Mouse (Mus musculus) liver, postnatal 0 days (tissue): ENCODE measurements around the gene Fosl1. TPM values are rescaled to one million over a fixed set of nuclear protein-coding genes. Genes with fewer than 3 reads are reported as not detected.
"Not testable (repeated sequence)": the region's sequence is repeated elsewhere in the genome, so short reads cannot be mapped to it uniquely, and the experiment has no call there.

ENCODE experiments used
- ATAC-seq: fragments of 200-750 bp; cut with Nextera tagmentation; 2 replicates; pipeline ENCODE4 v1.8.0; 2017; ENCODE audit warnings: mild to moderate bottlenecking, moderate library complexity
- DNase-seq: peaks from one replicate; pipeline ENCODE4 v3.0.0-alpha.2; 2016
- H3K27ac ChIP-seq: fragments of 300-500 bp; sonication (generic); 2 replicates; pipeline ENCODE4 v1.5.1; 2014; ENCODE audit warnings: antibody characterized with exemption, moderate library complexity, mild to moderate bottlenecking, low read depth
- H3K27me3 ChIP-seq: fragments of 300-500 bp; sonication (generic); 2 replicates; pipeline ENCODE4 v1.6.1; 2014; ENCODE audit warnings: low read length, control low read depth, mixed read lengths; ENCODE audit not compliant: insufficient read depth
- H3K36me3 ChIP-seq: fragments of 300-500 bp; sonication (generic); replicated peaks from 2 replicates; pipeline ENCODE4 v1.6.1; 2014; ENCODE audit warnings: mild to moderate bottlenecking, control low read depth, low read length, moderate library complexity, mixed read lengths; ENCODE audit not compliant: insufficient read depth
- H3K4me1 ChIP-seq: fragments of 300-500 bp; sonication (generic); 2 replicates; pipeline ENCODE4 v1.6.1; 2014; ENCODE audit warnings: antibody characterized with exemption, mild to moderate bottlenecking, control low read depth; ENCODE audit not compliant: insufficient read depth
- H3K4me2 ChIP-seq: fragments of 300-500 bp; sonication (generic); 2 replicates; pipeline ENCODE4 v1.6.1; 2014; ENCODE audit warnings: low read depth, mild to moderate bottlenecking, low read length, moderate library complexity, mixed read lengths
- H3K4me3 ChIP-seq: fragments of 300-500 bp; sonication (generic); 2 replicates; pipeline ENCODE4 v1.5.1; 2014; ENCODE audit warnings: low read depth, low read length
- H3K9ac ChIP-seq: fragments of 300-500 bp; sonication (generic); replicated peaks from 2 replicates; pipeline ENCODE4 v1.6.1; 2014; ENCODE audit warnings: mild to moderate bottlenecking, moderate library complexity
- H3K9me3 ChIP-seq: fragments of 300-500 bp; sonication (generic); 2 replicates; pipeline ENCODE4 v1.6.1; 2016; ENCODE audit warnings: mild to moderate bottlenecking, control low read depth, low read length, mixed read lengths
- CTCF ChIP-seq: sonication (generic); IDR thresholded peaks from 2 replicates; pipeline ENCODE4 v1.5.1; 2016; ENCODE audit warnings: antibody characterized with exemption, low read depth
- EP300 ChIP-seq: IDR thresholded peaks from 2 replicates; pipeline ENCODE4 v1.6.1; 2016; ENCODE audit warnings: antibody characterized with exemption, low read depth, mild to moderate bottlenecking
- WGBS: fragments of 180-500 bp; shearing (Covaris S2); extraction: QIAGEN DNeasy Blood & Tissue Kit; methylation state at CpG from one replicate; pipeline ENCODE4 v1.1.7; 2014; ENCODE audit not compliant: insufficient replicate concordance; 5-methylcytosine and 5-hydroxymethylcytosine counted together
- polyA plus RNA-seq: library from polyadenylated mRNA; unstranded; fragments of >200 nt; fragmentation: Nextera tagmentation; extraction: Ambion mirVana; gene quantifications from 2 replicates; pipeline ENCODE4 v1.2.1, GENCODE M21; 2015

The Fosl1 gene
- not detected in 2 replicates for polyA plus RNA-seq

DNA sequence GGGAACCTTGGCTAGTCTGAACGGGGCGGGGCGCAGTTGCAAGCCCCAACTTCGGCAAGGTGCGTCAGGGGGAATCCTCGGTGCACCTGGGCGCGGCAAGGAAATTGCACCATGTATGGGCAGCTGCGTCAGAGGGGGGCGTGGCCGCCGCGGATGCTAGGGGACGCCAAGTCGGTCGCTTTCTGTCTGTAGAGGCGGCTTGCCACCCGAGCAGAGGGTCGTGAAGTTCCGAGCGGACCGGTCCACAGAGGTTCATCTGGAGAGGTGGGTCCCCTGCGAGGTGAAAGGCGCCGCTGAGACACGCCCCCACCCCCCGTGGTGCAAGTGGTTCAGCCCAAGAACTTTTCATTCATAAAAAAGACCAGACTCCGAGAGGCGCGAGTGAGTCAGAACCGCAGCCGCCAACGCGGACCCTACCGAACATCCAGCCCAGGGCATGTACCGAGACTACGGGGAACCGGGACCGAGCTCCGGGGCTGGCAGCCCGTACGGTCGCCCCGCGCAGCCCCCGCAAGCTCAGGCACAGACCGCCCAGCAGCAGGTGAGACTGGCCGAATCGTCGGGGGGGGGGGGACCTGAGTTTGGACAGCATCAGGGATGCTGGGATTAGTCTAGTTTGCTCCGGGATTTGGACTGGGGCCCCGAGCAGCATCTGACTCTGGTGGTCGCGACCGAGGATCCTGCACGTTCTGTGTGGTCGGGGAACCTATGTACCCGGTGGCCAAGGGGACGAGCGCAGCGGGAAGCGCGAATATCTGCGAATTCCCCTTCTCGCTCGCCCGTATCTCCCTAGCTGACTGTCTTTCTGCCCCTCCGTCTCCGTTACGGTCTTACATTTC is at the start of gene Fosl1:
Fosl1 (plus strand) TSS at position 33 of the 839 bp plus-strand sequence.
- no peak for TF ChIP-seq CTCF
- TF ChIP-seq EP300, result no peak
- H3K4me2 ChIP-seq, result peak within 1 kb of the TSS; percentile 92
- 1% methylated on average over 70 of the region's 70 CpGs for WGBS
- peaks cover 58% of the 10 kb centered on the region for H3K27me3 ChIP-seq
- no peaks in the 10 kb centered on the region for H3K9me3 ChIP-seq
- no peaks in the 10 kb centered on the region for H3K36me3 ChIP-seq
- ATAC-seq, result peak; percentile 70
- peak; percentile 83 for DNase-seq
- H3K4me1 ChIP-seq, result peaks cover 23% of the 10 kb centered on the region
- peak within 1 kb of the TSS; percentile 16; the same call in 1 of the 2 replicates for H3K9ac ChIP-seq
- peak within 1 kb of the TSS; percentile 60 for H3K4me3 ChIP-seq
- no peak within 1 kb of the TSS for H3K27ac ChIP-seq

DNA sequence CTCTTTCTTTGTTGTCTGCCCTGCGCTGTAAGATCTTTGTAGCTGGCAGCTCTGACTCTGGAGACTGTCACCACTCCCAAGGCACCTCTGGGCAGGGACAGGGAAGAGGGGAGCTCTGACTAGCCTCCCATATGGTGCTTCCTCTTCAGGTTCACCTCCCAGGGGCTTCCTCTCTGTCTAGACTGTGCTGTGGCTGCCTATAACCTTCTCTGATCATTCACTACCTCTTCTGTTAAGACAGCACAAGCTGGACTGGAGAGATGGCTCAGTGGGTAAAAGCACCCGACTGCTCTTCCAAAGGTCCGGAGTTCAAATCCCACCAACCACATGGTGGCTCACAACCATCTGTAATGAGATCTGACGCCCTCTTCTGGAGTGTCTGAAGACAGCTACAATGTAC is 46.3 kb upstream of the Fosl1 start:
- not testable (repeated sequence) for H3K27me3 ChIP-seq, H3K4me2 ChIP-seq, DNase-seq, H3K27ac ChIP-seq, ATAC-seq, H3K9ac ChIP-seq, H3K9me3 ChIP-seq, H3K4me1 ChIP-seq, H3K4me3 ChIP-seq, H3K36me3 ChIP-seq
- 76% methylated on average over 4 of the region's 4 CpGs for WGBS

DNA sequence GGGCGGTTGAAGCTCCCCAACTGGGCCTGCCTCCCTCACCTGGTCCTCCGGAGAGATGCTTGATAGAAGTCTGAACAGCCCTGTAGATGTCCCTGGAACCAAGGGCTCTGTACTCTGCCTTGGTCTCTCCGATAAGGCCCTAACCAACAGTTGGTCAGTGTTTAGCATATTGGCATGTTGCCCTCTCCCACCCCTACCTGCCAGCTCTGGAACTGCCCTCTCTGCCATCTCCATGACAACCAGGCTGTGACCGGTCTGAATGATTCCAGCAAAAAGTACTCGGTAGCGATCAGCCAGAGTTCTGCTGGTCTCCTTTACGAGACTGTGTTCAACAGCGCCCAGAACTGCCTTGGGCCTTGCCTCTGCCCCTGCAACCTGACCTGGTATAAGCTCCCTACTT is 45.1 kb upstream of the Fosl1 start, which contains the start of gene Tsga10ip:
Tsga10ip (minus strand) TSS at position 234 of the 400 bp plus-strand sequence.
- WGBS, result 78% methylated on average over 8 of the region's 8 CpGs
- Histone ChIP-seq H3K36me3 (no peaks in the 10 kb centered on the region), H3K27me3 (no peaks in the 10 kb centered on the region), H3K4me2 (no peak within 1 kb of the TSS), H3K4me3 (no peak within 1 kb of the TSS), H3K27ac (no peak within 1 kb of the TSS), H3K9ac (no peak within 1 kb of the TSS), H3K9me3 (no peaks in the 10 kb centered on the region), H3K4me1 (peaks cover 5% of the 10 kb centered on the region)
- DNase-seq (no peak), ATAC-seq (no peak)
- TF ChIP-seq EP300 (no peak), CTCF (no peak)

DNA sequence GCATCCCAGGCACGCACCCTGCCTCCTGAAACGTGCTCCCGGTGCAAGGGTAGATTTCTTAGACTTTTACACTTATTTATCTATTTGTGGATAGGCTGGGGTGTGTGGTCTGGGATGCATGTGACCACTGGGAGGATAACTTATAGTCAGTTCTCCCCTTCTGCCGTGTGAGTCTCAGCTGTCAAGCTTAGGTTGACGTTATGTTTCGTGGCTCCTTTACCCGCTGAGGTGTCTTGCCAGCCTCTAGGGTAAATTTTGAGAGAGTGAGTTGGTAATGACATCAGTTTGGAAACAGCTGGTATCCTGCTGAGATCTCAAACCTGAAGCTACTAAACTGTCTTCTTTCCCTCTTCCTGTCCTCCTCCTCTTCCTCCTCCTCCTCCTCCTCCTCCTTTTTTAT is 41.4 kb upstream of the Fosl1 start:
- H3K9me3 ChIP-seq, result no peaks in the 10 kb centered on the region
- DNase-seq (no peak), ATAC-seq (no peak)
- H3K36me3 ChIP-seq, result no peaks in the 10 kb centered on the region
- 22% methylated on average over 7 of the region's 7 CpGs for WGBS
- peak overlapping the region; percentile 66 for H3K4me2 ChIP-seq
- peak overlapping the region; percentile 87 for H3K27ac ChIP-seq
- TF ChIP-seq EP300 (no peak), CTCF (no peak)
- H3K9ac ChIP-seq, result peak overlapping the region; percentile 68
- peak overlapping the region; percentile 48 for H3K4me3 ChIP-seq
- H3K4me1 ChIP-seq, result peaks cover 21% of the 10 kb centered on the region
- no peaks in the 10 kb centered on the region for H3K27me3 ChIP-seq

DNA sequence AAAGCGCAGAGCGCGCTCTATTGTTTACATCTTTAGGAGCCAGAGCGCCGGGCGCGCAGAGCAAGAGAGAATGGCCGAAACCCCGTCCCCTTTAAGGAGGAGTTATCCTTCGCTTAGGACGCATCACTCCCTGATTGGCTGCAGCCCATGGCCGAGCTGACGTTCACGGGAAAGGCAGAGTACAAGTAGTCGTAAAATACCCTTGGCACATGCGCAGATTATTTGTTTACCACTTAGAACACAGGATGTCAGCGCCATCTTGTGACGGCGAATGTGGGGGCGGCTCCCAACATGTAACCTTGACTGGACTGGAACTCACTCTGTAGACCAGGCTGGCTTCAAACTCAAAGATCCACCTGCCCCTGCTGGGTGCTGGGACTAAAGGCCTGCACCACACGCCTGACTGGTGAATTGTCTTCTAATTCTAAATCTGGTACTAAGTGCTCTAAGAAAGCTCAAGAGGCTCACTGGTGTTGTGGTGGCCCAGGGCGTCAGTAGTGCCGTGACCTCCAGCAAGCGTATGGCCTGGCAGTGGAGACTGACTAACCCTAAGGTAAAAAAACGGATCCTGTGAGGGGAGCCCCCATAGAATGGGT is 40.7 kb upstream of the Fosl1 start:
- Histone ChIP-seq H3K4me1 (peaks cover 21% of the 10 kb centered on the region), H3K4me2 (peak overlapping the region; percentile 83), H3K9ac (peak overlapping the region; percentile 94), H3K27ac (peak overlapping the region; percentile 100), H3K4me3 (peak overlapping the region; percentile 80)
- H3K27me3 ChIP-seq, H3K36me3 ChIP-seq, H3K9me3 ChIP-seq: not testable (repeated sequence)
- peak; percentile 76 for DNase-seq
- peak; percentile 83 for ATAC-seq
- peak; percentile 35 for TF ChIP-seq CTCF
- WGBS, result 15% methylated on average over 22 of the region's 25 CpGs

DNA sequence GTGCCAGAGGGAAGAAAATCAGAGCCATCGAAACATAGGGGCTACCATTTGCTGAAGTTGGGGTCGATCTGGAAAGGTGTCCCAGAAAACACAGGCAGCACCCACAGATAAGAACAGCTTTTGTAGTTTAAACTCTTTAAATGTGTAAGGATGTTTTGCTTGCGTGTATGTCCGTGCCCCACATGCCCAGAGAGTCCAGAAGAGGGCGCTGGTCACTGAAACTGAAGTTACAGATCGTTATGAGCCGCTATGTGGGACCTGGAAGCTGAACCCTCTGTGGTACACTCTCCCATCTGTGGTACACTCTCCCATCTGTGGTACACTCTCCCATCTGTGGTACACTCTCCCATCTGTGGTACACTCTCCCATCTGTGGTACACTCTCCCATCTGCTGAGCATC is 40.2 kb upstream of the Fosl1 start:
- no peaks in the 10 kb centered on the region for H3K9me3 ChIP-seq
- peak overlapping the region; percentile 94 for H3K9ac ChIP-seq
- TF ChIP-seq EP300, result 0 out of 2 replicates have a peak, but pooled peaks have one; percentile 20
- TF ChIP-seq CTCF, result peak; percentile 89
- DNase-seq, result peak; percentile 83
- H3K4me1 ChIP-seq, result peaks cover 21% of the 10 kb centered on the region
- H3K36me3 ChIP-seq, result no peaks in the 10 kb centered on the region
- H3K27me3 ChIP-seq, result no peaks in the 10 kb centered on the region
- peak overlapping the region; percentile 83 for H3K4me2 ChIP-seq
- peak overlapping the region; percentile 80 for H3K4me3 ChIP-seq
- 7% methylated on average over 7 of the region's 7 CpGs for WGBS
- peak overlapping the region; percentile 100 for H3K27ac ChIP-seq
- ATAC-seq, result peak; percentile 78
